Mouse (Mus musculus): ENCODE results near the gene Dph6. TPM values are rescaled to one million over a fixed set of nuclear protein-coding genes. Genes with fewer than 3 reads are reported as not detected.

Dph6 gene
- total RNA-seq, 2 experiments from 2014 or later, result 4.2 to 5.1 TPM

GRCm38 (mm10) chr2:114542325-114542724 is 112.4 kb downstream of the Dph6 start:
- DNase-seq (ENCODE audit: low spot score), result no peak

DNA sequence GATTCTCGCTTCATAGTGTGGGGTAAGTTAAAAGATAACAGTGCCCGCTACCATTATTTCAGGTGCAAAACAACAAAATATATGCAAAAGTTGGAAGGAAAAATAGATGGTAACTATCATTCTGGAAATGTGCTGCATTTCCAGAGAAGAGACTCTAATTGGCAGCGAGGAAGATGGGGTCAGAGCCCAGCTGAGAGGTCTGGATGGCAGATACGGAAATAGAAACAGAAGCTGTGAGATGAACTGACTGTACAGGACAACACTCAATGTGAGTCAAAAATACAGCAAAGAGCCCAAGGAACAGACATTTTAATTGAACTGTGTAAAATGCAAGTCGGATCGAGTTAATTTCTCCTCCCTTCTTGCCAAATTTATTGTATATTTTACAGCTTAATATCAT is 114.3 kb downstream of the Dph6 start:
- DNase-seq (ENCODE audit: low spot score), result no peak

GRCm38 (mm10) chr2:114536032-114536431 is 118.7 kb downstream of the Dph6 start:
- DNase-seq (ENCODE audit: low spot score), result no peak

DNA sequence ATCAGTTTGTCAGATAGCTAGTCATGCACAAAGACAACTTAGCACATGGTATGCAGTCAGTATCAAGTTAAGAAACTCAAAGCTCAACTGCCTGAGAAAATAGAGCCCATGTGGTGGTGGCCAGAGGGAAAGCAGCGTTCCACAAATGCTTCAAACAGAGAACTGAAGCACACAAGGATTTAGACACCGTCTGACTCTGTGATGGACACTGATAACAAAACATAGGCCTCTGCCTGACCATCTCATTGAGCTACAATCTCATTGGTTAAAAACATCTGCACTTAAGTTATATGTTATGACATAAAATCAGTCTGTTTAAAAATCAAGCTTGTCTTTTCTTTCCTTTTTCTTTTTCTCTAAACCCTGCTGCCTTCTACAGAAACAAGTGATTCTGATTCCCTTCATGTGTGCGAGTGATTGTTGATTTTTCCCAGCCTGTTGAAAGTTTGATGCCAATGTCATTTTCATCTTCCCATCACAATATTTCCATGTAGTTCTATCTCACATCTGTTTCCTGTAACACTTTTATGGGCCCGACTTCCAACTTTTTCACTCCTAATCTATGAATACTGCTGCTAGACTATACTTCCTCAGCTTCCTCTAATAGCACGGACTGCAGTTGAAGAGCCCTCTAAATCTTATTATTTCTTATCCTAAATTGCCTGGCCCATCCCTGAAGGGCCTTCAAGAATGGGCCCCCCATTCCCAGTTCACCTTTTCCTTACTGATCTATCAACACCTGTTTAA is 123.6 kb downstream of the Dph6 start:
- DNase-seq (ENCODE audit: low spot score), result no peak

DNA sequence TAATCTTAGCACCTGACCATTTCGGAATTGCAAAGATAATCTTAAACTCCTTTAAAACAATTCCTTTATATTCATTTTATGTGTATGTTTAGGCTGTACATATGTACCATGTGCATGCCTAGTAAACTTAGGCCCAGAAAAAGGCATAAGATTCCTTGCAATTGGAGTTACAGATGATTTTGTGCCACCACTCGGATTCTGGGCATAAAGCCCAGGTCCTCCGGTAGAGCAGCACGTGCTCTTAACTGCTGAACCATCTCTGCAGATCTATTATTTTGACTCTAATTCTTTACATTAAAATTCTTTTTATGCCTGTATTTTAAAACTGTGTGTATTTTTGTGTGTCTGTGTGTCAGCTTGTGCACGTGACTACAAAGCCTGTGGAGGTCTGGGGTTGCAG is 134.3 kb downstream of the Dph6 start:
- DNase-seq (ENCODE audit: low spot score), result no peak

DNA sequence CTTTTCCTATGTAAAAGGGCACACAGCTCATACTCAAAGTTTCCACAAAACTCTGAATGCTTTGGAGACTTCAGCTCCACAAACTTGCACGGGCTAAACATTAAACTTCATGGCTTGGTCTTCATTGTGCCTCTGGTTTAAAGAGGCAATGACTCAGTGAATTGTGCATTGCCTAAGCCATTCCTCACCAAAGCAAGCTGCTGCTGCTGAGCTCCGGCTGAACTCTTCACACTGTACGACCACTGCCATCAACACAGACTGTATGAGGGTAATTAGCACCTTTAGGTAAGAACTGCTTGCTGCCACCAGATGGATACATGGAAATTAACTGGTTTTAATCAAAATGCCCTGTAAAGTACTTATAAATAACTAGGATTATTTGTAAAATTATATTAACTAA is 134.9 kb downstream of the Dph6 start:
- DNase-seq (ENCODE audit: low spot score), result no peak

- no peak for DNase-seq (ENCODE audit: low spot score)
Observed at GRCm38 (mm10) chr2:114492398-114492797, 162.4 kb downstream of the Dph6 start.

- DNase-seq (ENCODE audit: low spot score), result no peak
Observed at GRCm38 (mm10) chr2:114491907-114492306, 162.9 kb downstream of the Dph6 start.

DNA sequence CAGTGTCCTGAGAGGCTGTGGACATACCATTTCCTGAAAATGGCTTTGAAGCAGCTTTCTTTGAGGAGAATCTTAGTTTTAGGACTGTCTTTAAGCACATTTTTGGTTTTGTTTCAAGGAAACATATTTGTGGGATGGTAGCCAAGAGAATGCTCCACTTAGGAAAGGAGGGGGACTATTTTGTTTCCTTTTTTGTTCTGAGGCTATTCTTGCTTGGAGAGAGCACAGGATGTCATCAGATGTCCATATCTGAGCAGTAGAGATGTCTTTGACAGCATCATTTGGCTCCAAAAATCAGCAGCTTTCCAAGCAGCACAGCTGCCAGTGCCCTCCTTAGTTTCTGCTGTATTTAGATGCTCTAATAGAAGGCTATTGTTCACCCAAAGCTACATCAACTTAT is 167.8 kb downstream of the Dph6 start:
- no peak for DNase-seq (ENCODE audit: low spot score)
